Mouse (Mus musculus) adrenal gland (tissue): Measurements from ENCODE around the gene Hcn3.

ENCODE experiments used
- intact Hi-C: fragments of 180-260 bp; cut with DNase I; formaldehyde crosslinking; loops from one replicate; pipeline ENCODE4 v1.15.1; 2025
- long read RNA-seq, 2 experiments: library from polyadenylated mRNA; unstranded; transcript quantifications; one replicate each; pipeline ENCODE4 v2.0.0; 2020; ENCODE audit warnings: borderline replicate concordance in 1 of 2; ENCODE audit not compliant: insufficient replicate concordance in 1 of 2

Gene Hcn3
- long read RNA-seq, experiment 1 = 0 reads
- long read RNA-seq, experiment 2 = 0 reads

- intact Hi-C loops = loop anchor here (5.0 kb wide), 1 partner anchor 42 kb away; no protein-coding TSS in a partner anchor
Measured at GRCm38 (mm10) chr3:89159616-89160344, at the start of gene Hcn3. Hcn3 (minus strand) TSS chr3:89160196.

GRCm38 (mm10) chr3:89209731-89210130 lies 49.7 kb upstream of the Hcn3 start:
- intact Hi-C loops = no loop called here

DNA sequence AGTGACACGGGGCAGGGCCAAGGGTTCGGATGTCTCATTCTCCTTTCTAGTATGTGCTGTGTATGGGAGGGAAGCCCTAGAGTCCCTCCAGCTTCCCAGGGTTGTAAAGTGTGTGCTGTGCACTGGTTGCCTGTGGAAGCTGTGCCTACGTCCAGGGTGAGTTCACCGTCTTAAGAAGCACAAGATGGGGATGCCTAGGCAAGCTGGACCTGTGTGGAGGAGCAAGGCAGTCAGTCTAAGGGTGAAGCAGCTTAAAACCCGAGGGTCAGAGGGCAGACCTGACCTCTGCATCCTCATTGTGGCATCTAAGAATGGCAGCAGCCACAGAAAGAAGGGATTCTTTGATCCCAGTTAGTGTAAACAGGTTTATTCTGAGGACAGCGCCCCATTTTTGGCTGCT lies 48.7 kb upstream of the Hcn3 start:
- intact Hi-C loops = no loop called here

DNA sequence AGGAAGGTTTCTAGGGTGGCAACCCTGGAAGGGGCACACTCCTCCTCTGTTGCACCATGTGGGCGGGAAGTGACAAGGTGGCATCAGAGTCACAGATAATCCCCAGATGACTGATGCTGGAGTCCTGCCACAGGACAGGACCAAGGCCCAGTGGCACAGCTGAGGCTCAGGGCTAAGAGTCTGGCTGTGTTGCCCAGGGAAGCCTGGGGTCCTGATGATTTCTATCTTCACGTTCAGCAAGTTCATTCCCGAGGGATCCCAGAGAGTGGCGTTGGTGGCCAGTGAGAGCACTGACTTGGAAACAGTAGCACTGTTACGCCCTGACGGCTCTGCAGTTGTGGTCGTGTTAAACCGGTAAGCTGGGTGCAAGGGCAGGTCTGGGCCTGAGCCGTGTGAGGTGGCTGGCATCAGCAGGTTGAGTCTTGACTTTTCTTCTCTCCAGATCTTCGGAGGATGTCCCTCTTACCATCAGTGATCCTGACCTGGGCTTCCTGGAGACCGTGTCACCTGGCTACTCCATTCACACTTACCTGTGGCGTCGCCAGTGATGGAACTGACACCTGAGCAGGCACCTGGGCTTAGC lies 48.2 kb upstream of the Hcn3 start:
- intact Hi-C loops = no loop called here

GRCm38 (mm10) chr3:89206695-89207094 lies 46.7 kb upstream of the Hcn3 start:
- intact Hi-C loops = no loop called here

GRCm38 (mm10) chr3:89206079-89206478 lies 46.1 kb upstream of the Hcn3 start:
- intact Hi-C loops = no loop called here

DNA sequence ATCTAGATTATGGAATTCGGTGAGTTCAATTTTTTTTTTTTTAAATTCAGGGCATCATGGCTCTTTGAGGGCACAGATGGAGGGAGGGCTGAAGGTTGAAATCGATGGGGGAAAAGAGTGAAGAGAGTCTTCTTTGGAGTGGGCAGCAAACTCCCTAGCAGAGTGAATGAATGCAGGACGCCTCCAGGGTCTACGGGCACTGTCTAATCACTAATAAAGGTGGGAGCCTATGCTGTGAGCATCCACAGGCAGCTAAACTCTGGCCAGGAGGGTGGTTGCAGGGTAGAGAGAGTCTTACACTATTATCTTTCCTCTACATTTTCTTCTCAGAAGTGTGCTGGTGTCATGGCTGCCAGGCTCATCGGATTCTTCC lies 43.1 kb upstream of the Hcn3 start:
- intact Hi-C loops = no loop called here

DNA sequence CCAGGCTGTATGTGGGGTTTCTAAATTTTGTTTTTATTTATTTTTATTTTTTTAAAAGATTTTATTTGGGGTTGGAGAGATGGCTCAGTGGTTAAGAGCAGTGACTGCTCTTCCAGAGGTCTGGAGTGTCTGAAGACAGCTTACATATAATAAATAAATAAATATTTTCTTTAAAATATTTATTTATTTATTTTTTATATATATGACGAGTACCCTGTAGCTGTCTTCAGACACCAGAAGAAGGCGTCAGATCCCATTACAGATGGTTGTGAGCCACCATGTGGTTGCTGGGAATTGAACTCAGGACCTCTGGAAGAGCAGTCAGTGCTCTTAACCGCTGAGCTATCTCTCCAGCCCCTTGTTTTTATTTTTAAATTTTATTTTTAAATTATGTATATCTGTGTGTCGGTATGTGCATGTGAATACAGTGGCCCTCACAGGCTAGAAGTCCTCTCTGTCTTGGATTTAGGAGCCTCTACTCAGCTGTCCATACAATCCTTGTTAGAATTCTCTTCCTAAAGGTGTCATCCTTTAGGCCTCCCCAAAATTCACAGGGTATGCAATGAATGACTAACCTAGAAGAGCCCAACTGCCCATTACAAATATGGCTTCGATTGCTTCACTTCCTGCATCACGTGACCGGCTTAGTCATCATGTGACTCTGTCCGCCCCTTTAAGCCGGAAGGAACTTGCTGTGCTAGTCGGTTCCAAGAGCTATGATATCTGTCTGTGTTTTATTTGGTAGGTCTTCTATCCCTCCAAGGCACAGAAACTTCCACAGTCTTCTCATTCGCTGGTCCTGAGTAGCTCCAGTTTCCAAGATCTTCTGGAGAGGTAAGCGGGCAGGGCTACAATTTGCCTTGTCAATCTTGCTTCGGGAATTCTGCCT lies 42.5 kb upstream of the Hcn3 start, which contains the start of gene Gba:
Gba (plus strand) TSS at position 676 of the 889 bp plus-strand sequence.
- intact Hi-C loops = no loop called here

GRCm38 (mm10) chr3:89199839-89200238 lies 39.8 kb upstream of the Hcn3 start:
- intact Hi-C loops = loop anchor here (2.0 kb wide), 1 partner anchor 13 kb away; no protein-coding TSS in a partner anchor

GRCm38 (mm10) chr3:89195979-89196877 lies 36.2 kb upstream of the Hcn3 start:
- intact Hi-C loops = no loop called here

GRCm38 (mm10) chr3:89193853-89194252 lies 33.9 kb upstream of the Hcn3 start:
- intact Hi-C loops = no loop called here

DNA sequence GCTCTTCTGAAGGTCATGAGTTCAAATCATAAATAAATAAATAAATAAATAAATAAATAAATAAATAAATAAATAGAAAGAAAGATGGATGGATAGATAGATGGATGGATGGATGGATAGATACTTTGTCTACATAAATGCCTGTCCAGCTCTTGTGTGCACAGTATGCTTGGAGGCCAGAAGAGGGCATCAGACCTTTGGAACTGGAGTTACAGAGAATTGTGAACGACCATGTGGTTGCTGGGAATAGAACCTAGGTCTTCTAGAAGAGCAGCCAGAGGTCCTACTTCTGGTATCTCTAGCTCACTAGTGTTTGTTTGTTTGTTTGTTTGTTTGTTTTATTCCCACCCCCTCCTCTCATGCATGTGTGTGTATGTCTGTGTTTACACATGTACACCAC lies 33.4 kb upstream of the Hcn3 start:
- intact Hi-C loops = no loop called here

DNA sequence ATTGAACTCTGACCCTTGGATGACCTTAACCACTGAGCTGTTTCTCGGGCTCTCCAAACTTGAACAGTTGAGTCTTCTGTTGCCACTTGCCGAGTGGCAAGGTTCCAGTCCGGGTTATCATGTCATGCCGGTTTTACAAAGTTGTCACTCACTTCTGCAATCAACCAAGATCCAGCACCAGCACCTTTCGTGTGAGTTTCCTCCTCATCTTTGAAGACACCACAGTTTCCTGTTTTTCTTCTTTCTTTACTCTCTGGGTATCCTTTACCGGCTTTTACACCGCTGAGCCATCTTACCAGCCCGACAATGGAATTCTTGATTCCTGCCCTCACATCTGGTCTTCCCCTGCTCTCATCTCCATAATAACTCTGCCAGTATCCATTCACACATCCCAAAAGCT lies 30.4 kb upstream of the Hcn3 start:
- intact Hi-C loops = no loop called here

DNA sequence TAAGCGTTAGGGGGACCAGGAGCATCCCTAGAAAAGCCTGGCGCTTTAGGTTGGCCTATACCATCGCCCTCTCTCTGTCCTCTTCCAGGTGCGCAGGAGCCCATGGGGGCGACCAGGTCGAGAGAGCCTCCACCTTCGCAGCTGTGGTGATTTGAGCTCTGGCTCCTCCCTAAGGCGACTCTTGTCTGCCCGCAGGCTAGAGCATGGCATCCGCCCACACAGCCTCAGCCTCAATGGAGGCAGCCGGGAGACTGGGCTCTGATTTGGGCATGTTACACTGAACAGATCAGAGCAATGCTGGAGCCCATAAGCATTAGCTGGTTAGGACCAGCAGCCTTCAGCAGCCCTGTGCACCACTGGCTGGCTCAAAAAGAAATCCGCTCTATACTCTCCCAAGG lies 28.5 kb upstream of the Hcn3 start:
- intact Hi-C loops = no loop called here

GRCm38 (mm10) chr3:89187690-89188477 lies 27.9 kb upstream of the Hcn3 start:
- intact Hi-C loops = no loop called here

GRCm38 (mm10) chr3:89187197-89187596 lies 27.2 kb upstream of the Hcn3 start:
- intact Hi-C loops = no loop called here

DNA sequence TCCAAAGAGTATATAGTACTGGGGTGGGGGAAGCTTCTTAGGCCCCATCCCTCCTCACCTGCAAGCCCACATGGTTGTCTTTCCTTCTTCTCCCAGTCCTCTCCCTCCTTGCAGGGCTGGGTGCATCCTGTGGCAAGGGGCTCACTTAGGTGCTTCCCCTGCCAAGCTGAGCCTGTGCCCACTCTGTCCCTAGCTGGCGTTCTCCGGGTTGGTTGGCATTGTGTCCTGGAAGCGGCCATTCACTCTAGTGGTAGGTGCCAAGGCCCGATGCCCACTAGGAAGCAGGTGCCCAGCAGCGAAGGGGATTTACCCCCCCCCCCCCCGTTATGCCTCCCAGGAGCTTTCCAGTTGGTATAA lies 23.9 kb upstream of the Hcn3 start:
- intact Hi-C loops = no loop called here

DNA sequence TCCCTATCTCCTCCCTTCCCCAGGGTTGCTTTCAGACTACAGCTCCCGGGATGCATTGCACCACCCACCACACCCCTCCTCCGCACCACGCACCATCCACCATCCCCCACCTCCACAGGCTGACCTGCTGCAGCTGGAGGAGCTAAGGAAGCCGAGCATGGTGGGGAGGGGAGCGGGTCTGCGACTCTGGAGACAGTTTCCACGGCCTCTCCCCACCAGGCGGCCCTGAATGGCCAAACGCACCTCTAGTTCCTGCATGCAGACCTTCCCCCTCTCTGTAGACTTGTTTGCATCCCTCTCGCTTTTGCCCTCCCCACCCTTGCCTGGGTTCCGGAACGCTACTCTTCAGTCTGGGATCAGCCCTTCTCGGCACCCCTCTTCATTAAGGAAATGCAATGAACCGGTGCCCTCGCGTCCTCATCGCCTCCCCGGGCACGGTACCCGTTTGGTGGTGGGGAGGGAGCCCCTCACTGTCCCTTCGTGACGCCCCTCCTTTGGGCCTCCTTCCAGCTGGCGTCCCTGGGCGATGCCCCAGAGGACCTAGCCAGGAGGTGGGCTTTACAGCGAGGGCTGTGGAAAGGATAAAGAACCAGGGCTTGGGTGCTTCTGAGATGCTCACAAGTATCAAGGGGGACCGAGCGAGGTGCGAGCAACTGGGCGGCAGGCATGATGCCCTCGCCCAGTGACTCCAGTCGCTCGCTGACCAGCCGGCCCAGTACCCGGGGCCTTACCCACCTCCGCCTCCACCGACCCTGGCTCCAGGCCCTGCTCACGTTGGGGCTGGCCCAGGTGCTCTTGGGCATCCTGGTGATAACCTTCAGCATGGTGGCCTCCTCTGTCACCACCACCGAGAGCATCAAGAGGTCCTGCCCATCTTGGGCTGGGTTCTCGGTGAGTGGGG lies 23.3 kb upstream of the Hcn3 start, which contains the start of gene Fam189b:
Fam189b (plus strand) TSS at position 86 of the 901 bp plus-strand sequence.
- intact Hi-C loops = no loop called here

- intact Hi-C loops = no loop called here
Measured at GRCm38 (mm10) chr3:89182531-89183057, 22.6 kb upstream of the Hcn3 start.
